Mouse (Mus musculus) kidney, postnatal 14 days (tissue): ENCODE data around the gene Slc43a2.
"Not testable (repeated sequence)": the region's sequence is repeated elsewhere in the genome, so short reads cannot be mapped to it uniquely, and the experiment has no call there.

Experiments used
- DNase-seq: peaks from one replicate; pipeline ENCODE4 v3.0.0; 2022; ENCODE audit warnings: mixed read lengths

The Slc43a2 gene

DNA sequence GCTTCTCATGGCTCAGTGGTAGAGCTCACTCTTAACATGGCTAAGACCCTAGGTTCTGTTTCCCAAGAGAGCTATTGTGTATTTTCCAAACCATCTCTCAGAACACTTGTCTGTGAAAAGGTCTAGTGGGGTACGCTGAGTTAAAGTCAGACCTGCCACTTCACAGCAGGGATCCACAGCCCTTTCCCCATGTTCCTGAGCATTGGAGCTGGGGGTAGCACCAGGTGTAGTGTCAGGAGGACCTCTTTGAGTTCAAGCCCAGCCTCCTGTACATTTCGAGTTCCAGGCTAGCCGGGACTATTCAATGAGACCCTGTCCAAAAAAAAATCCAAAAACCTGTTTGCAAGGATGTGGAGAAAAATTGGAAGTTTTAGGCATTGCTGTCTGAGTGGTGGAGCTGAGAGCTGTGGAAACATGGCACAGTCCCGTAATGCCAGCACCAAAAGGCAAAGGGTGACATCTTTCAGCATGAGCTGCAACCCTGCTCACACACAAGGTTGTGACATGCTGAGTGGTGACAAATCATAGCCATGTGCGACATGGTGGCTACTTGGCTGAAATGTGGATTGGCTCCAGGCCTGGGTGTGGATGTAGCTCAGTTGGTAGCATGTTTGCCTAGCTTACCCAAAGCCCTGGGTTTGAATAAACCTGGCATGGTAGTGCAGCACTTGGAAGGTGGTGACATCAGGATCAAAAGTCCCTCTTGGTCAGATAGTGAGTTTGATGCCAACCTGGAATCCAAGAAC, 43.1 kb downstream of the Slc43a2 start:
- no peak for DNase-seq

DNA sequence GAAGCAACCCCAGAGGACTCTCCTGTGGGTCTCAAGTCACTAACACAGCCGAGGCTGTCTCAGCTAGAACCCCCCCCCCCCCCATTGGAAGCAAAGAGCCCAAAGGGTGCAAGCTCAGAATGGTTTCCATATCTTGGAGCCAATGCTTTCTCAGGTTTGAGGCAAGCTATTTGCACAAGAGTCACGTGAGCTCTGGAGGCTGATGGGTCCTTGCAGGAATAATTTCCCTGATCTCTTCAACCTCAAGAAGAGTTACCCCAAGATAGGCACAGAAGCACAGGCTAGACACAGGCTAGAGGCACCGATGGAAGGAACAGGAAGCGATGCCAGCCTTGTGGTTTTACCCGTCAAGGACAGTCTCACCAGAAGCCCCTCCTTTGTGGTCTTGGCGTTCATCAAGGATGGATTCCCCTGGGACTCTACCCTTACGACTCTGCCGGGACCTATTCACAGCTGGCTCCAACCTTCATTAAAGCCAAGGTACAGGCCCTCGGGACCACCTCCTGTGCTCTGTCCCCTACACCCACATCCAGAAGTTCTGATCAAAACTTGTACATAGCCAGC, 44.1 kb downstream of the Slc43a2 start:
- no peak for DNase-seq

DNA sequence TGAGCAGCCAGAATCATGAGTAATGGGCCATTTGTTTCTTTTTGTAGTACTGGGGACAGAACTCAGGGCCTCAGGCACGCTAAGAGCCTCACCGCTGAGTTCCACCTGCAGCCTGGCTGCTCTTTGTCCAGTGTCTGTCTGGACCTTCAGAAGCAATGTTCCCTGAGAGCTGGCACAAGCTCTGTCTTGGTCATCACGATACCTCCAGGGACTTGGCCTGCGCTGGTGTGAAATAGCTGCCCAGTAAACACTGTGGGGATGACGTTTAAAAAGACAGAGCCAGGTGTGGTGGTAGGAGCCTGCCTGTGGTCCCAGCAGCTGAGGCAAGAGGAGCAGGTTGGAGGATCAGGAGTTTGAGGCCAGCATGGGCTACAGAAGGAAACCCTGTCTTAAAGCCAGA, 47.1 kb downstream of the Slc43a2 start:
- no peak for DNase-seq

DNA sequence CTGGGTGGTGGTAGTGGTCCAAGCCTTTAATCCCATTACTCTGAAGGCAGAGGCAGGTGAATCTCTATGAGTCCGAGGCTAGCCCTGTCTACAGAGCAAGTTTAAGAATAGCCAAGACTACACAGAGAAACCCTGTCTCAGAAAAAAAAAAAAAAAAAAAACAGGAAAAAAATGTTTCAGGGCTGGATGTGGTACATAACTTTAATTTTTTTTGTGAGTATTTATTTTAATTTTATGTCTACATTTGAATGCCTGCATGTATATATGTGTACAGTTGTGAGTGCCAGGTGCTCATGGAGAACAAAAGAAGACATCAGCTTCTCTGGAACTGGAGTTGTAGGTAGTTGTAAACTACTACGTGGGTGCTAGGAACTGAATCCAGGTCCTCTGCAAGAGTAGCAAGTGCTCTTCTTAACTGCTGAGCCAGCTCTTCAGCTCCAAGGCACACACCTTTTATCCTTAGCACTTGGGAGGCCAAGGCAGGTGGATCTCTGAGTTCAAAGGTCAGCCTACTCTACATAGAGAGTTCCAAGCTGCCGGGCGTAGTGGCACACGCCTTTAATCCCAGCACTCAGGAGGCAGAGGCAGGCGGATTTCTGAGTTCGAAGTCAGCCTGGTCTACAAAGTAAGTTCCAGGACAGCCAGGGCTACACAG, 50.1 kb downstream of the Slc43a2 start:
- no peak for DNase-seq

DNA sequence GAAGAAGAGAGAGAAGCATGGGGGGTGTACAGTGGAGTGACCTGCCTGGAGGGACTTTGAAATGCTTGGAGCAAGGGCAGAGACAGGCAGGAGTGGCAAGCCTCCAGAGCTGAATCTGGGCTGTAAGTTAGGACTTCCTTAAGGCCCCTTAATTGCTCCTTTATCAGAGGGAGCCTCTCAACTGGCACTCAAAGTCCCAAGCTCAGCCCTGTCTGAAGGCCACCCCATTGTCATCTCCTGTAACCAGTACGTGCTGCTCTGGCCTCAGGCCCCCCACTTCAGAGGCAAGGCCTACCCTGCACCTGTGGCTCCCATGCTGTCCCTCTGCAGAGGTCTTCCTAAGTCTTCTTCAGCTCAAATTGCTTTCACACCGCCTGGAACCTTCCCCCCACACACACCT, 52.0 kb downstream of the Slc43a2 start:
- DNase-seq = no peak

DNA sequence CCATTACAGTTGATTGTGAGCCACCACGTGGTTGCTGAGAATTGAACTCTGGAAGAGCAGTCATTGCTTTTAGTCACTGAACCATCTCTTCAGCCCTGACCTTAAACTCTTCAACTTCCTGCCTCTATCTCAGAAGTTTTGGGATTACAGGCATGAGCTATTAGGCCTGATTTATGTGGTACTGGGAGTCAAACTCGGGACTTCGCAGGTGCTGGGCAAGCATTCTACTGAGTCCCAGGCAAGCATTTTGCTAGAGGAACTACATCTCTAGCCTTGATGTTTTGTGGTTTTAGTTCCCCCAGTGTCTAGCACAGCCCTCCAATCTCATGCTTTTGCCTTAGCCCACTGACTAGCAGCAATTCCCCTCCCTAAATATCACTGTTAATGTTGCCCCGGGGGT, 53.6 kb downstream of the Slc43a2 start:
- DNase-seq = no peak

DNA sequence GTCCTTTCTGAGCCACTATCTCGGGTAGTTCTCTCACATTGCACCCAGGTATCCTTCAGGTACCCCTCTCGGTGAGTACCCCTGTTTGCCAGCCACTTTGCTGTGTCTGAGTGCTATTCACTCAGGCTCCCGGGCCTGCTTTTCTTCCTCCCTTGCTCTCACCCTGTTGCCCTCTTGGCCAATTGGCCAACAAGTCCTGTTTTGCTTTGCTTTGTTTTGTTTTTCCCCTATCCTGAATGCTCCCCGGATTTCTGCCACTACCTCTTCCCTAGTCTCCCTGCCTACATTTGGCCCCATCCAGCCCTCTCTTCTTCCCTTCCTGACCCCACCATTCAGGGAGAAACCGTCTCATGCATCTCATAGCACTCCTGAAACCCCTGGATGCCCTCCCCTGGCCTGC, 54.5 kb downstream of the Slc43a2 start:
- DNase-seq = no peak

DNA sequence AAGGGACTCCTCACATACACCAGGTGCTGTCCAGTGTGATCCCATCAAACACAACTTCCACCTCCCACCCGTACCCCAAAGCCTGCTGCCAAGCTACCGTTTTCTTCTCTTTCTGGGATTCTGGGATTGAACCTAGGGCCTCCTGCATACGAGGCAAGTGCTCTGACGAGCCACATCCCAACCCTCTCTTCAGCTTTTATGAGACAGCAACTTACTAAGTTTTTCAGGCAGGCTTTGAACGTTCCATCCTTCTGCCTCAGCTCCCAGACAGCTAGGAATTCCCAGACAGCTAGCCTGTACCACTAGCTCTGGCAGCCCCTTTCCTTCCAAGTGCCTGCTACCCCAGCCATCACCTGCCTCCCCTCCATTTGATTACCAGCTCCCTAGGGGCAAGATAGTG, 55.5 kb downstream of the Slc43a2 start:
- no peak for DNase-seq

DNA sequence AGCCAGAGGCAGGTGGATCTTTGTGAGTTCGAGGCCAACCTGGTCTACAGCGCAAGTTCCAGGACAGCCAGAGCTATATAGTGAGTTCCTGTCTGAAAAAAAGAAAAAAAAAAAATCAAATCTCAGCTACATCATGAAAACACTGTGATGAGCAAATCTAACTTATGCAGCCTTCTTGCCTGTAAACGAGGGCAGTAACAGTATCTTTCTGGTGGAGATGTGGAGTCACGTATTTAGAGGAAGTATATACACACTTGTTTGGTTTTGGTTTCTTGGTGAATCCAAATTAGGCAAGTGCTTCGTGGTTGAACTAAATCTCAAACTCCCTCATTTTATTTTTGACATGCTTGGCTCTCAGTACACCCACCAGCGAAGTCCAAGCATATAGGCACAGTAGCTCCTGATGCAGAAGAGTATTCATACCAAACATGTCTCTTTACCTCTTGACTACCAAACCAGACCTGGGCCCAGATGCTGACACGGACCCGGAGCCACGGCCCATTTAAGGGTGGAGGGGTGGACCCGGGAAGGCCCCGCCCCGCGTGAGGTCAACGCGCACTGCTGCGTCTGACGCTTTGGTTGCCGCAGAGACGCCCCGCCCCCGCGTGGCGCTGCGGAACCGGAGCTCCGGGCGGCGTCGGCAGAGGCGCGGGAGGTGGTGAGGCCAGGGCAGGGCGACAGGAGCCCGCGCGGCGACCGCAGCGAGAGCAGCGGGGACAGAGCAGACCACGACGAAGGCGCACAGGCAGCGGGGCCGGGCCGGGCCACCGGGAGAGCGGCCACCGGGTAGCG, 56.2 kb downstream of the Slc43a2 start, which contains the start of gene Pitpna:
Gene Pitpna (plus strand): TSS at position 605 of the 792 bp plus-strand sequence.
- peak; percentile 98 for DNase-seq

DNA sequence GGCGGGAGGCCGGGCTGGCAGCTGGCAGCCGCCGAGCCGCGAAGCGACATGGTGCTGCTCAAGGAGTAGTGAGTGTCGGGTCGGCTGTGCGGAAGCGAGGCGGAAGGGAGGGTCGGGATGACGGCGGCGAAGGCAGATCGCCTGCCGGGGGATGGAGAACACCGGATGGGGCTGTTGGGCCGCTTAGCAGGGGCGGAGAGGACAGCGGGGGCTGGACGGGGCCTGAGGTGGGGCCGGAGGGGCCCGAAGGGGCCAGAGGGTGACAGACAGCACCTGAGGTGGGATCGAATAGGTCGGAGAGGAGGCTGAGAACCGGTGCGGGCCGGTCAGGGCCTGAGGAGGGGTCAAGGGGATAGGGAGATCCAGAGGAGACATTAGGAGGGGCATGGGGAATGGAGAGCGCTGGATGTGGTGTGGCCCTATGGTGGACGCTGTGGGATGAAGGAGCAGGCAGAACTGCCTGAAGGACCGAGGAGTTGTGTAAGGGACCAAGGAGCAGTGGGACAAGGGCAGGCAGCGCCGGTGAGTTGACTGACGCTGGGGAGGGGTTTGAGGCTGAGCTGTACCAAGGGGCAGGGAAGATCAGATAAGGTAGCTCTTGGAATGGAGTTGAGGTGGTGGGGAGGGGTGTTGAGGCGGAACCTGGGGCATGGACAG, 56.9 kb downstream of the Slc43a2 start:
- DNase-seq = no peak

DNA sequence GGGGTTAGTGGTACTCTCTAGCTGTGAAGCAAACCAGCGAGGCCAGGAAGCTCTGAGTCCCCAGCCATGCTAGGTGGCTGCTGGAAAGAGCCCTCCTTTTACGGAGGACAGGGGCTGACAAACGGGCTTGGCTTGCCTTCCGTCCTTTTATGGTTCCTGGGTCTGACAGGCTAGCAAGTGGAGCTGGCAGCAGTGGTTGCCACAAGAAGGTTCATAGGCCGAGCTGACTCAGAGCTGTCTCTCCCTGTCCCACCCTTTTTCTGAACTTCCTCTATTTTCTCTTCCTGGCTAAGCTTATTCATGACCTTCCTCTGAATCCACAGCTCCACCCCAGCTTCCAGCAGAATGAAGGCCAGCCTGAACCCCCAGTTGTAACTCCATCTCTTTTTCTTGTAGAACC, 61.1 kb downstream of the Slc43a2 start:
- DNase-seq = no peak

DNA sequence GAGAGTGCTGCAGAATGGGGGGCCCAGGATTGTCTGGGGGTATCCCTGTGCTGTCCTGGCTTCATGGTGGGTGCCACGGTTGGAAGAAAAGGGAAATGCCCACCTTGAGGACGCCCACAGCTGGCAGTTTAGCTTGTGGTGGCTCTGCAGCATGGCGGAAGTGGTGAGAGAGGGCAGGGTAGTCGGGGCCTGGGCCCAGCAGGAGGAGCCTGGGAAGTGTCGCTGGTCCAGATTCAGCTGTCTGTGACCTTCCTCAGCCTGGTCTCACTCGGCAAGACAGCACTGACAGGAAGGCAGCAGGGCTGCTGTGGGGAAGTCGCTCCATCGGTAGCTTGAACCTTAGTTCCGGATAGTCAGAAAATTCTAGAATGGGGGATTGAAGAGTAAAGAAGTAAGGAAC, 62.9 kb downstream of the Slc43a2 start:
- DNase-seq = no peak

DNA sequence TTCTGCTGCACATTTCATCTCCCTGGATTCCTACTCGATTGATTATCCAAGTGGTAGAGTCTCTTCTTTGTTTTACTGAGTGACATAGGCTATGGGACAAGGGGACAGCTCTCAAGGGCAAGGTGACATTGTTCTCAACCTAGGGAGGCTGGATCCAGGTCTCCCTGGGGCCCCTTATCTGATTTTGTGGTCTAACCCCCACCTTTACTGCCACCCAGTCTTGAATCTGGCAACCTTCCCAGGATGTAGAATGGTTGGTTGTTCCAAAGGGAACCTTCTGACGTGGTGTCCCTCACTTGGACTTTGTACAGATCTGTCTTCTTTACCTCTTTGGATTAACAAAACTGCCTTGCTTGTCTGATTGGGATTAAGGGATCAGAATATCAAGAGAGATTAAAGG, 63.9 kb downstream of the Slc43a2 start:
- DNase-seq = no peak

DNA sequence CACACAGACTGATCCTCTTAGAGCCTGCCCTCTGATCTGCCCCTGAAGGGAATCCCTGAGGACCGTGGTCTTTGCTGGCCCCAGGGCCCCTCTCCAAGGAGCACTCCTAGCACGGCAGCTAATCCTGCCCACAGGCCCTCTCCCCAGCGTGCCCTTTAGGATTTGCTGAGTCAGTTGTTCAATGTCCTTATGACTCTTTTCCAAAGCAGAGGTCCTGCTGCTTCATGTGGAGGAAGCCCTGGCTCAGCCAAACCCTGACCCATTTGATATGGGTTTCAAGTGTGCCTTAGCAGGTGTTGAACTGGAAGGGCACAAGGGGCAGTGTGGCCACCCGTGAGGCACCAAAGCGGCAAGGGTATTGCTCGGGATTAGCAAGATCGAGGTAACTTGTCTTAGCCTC, 64.3 kb downstream of the Slc43a2 start:
- no peak for DNase-seq

DNA sequence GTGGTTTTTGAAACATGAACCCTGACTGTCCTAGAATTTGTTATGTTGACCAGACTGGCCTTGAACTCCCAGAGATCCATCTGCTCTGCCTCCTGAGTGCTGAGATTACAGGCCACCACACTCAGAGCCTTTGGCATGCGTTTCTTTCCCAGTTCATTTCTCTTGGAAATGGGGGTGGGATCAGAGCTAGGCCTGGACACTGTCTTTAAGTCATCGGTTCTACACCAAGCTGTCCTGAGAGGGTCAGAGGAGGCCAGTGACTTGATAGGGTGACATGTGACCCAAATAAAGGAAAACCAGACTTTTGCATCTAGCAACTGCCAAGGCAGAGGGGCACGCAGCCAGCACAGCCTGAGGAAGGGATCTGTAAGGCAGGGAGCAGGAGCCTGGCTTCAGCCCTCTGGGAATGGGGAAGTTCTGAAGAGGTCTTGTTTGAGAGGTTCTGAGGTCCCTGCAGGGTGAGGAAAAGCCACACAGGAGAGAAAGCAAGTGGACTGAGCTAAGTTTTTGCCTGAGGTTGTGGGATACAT, 65.3 kb downstream of the Slc43a2 start:
- peak; percentile 44 for DNase-seq

DNA sequence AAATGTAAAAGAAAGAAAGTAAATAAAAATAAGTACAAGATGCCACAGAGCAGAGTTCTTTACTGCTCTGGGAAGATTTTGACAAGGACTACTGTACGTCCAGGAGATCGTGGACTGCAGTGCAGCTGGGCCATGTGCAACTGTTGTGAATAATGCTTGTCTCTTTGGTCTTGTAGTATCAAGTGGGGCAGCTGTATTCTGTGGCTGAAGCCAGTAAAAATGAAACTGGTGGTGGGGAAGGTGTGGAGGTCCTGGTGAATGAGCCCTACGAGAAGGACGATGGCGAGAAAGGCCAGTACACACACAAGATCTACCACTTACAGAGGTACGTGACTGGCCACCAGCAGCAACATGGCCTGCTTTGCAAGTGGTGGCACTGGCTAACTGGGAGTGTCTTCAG, 66.5 kb downstream of the Slc43a2 start:
- no peak for DNase-seq

DNA sequence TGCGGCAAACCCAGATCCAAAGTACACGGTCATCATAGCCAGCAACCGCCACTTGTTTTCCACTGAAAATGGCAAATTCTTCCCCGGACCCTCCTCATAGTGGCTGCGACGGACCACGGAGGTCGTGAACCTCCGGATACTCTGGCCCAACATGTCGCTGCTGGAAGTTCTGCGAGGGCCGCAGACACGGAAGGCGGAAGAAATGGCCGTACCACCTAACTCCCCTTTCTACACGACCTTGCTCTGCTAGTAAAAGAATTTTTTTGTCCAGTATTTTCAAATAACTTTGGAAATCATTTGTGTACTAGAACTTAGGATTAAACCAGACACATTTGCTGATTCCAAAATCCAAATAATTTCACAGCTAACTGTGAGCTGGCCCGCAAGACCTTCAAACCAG, 68.3 kb downstream of the Slc43a2 start:
- not testable (repeated sequence) for DNase-seq

DNA sequence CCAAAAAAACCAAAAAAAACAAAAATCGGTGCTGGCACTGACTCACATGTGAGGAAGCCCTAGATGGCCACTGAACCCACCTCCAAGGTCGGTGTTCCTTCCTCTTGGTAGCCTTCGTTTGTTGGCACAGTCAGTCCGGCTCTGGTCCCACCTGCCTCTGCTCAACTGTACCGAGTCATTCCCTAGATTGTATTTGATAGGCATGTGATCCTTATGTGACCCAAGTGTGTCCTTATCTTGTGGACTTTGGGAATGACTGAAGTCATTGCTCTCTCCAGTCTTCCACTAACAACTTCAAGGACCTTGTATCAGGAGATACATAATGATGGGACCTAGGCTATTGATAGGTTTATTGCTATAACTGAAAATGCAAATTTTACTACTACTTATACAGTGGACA, 73.3 kb downstream of the Slc43a2 start:
- DNase-seq = no peak

DNA sequence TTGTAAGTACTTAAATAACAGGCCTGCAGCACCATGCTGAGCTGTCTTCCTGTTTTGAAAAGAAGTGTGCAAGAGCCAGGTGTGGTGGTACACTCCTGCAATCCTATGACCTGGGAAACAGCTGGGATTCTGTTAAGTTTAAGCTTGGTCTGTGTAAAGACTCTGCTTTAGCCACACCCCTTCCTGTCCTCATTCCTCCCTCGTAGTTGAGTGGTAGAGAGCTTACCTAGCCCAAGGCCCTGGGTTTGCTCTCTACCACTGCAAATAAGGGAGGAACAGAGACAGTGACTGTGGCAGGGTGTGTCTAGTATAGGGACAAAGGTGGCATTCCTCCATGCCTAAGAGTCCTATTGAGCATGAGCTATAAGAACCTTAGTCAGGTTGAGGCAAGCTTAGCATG, 73.8 kb downstream of the Slc43a2 start:
- DNase-seq = no peak

DNA sequence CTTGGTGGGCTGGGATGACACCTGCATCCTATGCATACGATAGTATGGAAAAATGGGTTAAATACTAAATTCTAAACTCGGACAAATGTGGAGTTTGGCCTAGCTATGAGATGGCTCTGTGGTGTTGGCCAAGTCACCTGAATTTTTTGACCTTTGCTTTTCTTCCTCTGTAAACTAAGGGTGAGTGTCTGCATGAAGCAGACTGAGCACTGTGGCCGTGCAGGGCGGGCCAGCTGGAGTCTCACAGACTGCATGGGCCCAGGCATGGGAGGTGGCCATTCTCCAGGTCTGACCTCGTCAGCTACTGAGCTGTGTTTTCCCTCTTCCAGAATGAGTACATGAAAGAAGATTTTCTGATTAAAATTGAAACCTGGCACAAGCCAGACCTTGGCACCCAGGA, 77.3 kb downstream of the Slc43a2 start:
- peak; percentile 48 for DNase-seq

DNA sequence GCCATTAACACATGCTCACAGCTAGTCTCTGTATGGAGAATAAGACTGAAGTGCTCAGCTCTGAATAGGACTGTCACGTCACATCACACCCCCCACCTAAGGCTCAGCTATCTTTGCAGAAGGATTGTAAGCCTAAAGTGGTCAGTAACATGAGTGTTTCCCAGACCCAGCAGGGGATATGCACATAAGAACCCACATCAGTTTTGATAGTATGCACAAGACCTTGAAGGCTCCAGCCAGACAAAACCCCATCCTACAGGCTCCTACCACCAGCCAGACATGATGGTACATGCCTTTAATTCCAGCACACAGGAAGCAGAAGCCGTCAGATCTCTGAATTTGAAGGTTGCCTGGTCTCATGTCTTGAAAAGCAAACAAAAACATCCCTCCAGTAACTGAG, 78.5 kb downstream of the Slc43a2 start:
- DNase-seq = no peak

DNA sequence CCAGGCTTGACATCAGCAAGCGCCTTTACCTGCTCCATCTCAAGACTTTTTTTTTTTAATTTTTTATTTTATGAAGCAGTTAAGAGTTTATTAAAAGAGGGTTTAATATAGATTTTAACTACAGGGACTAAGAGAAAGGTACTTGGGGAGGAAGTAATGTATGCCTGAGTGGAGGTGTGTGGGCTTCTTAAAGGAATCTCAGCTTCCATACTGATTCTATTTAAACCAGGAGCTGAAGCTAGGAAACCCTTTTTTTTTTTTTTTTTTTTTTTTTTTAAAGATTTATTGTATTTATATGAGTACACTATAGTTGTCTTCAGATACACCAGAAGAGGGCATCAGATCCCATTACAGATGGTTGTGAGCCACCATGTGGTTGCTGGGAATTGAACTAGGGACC, 83.3 kb downstream of the Slc43a2 start:
- DNase-seq = no peak

DNA sequence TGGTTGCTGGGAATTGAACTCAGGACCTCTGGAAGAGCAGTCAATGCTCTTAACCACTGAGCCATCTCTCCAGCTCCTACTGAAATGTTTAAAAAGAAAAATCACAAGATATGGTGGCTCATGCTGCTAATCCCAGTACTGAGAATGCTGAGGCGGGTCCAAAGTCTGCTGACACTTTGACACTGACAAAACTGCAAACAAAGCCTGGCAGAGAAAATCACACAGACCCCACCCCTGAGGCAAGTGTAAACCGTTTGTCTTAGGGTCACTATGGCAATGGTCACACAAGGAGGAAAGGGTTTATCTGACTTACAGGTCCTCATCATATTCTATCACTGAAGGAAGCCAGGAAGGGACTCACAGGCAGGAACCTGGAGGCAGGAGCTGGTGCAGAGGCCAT, 84.1 kb downstream of the Slc43a2 start:
- DNase-seq = no peak
